Mouse (Mus musculus): Measurements from ENCODE around the gene Brd7.

DNA sequence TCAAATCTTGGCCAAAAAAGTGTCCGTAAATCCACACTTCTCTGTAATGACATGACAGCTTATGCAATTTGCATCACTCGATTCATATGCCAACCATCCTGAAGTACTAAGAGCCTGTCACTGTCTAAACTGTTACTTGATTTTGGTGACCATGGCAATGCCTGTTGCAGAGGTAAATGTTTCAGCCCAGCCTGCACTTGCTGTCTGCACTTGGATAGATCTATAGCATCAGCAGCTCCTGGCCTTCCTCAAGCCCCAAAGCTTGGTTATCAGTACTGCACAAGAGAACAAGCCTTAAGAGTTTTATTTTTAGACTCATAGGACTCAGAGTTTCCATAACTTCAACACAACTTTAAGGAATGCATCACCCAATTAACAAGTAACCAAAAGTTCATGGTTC is 27.6 kb downstream of the Brd7 start:
- TF ChIP-seq EP300 (IDR thresholded peaks at IDR 0.05; ENCODE audit: low read depth), result no peak
- TF ChIP-seq CTCF (IDR thresholded peaks at IDR 0.05; ENCODE audit: low read depth), result no peak

Measured in liver, embryonic 14.5 days (tissue).